Mouse (Mus musculus) embryonic fibroblast, embryonic 13.5 days (primary cell): ENCODE measurements around the gene Mtcl1.

Experiments
- CTCF ChIP-seq: IDR thresholded peaks from 2 replicates; pipeline ENCODE4 v1.5.1; 2011; ENCODE audit warnings: mild to moderate bottlenecking, control low read depth, low read length, moderate library complexity, borderline replicate concordance; ENCODE audit not compliant: insufficient read depth
- POLR2A ChIP-seq: IDR thresholded peaks from 2 replicates; pipeline ENCODE4 v1.6.1; 2011; ENCODE audit warnings: low read depth, mild to moderate bottlenecking, control low read depth, low read length, moderate library complexity

DNA sequence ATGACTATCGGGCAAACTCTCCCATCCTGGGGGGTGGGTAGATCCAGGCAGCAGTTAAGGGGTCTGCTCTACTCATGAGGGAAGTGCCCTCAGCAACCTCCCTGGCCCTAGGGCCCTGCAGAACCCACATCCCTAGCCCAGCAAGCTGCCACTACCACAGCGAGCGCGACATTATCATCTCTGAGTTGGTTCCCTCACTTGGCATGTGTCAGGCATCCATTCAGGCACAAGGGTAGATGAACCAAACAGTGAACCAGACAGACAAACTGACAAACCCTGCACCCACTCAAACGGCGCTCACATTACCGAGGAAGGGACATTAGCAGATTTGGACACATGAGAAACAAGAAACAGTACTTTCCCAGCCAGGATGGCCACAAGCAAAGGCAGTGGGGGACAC lies 15.0 kb downstream of the Mtcl1 start:
- TF ChIP-seq CTCF (no peak), POLR2A (no peak)
